Mouse (Mus musculus) forebrain, postnatal 0 days (tissue): ENCODE results near the gene Muc13. TPM values are rescaled to one million over a fixed set of nuclear protein-coding genes. Genes with fewer than 3 reads are reported as not detected.

Experiments
- ATAC-seq: fragments of 200-750 bp; cut with Nextera tagmentation; 2 replicates; pipeline ENCODE4 v1.8.0; 2017; ENCODE audit warnings: mild to moderate bottlenecking, moderate library complexity
- DNase-seq: peaks from one replicate; pipeline ENCODE4 v3.0.0-alpha.2; 2015
- H3K27ac ChIP-seq: fragments of 300-500 bp; sonication (generic); 2 replicates; pipeline ENCODE4 v1.5.1; 2014; ENCODE audit warnings: low read depth, mild to moderate bottlenecking, antibody characterized with exemption, low read length, moderate library complexity, mixed read lengths
- H3K27me3 ChIP-seq: fragments of 300-500 bp; sonication (generic); 2 replicates; pipeline ENCODE4 v1.6.1; 2014; ENCODE audit warnings: mild to moderate bottlenecking, low read length, mixed read lengths; ENCODE audit not compliant: insufficient read depth
- H3K36me3 ChIP-seq: fragments of 300-500 bp; sonication (generic); 2 replicates; pipeline ENCODE4 v1.6.1; 2014; ENCODE audit warnings: mild to moderate bottlenecking, moderate library complexity; ENCODE audit not compliant: insufficient read depth
- H3K4me1 ChIP-seq: fragments of 300-500 bp; sonication (generic); 2 replicates; pipeline ENCODE4 v1.6.1; 2014; ENCODE audit warnings: antibody characterized with exemption; ENCODE audit not compliant: insufficient read depth
- H3K4me2 ChIP-seq: fragments of 300-500 bp; sonication (generic); 2 replicates; pipeline ENCODE4 v1.6.1; 2014; ENCODE audit warnings: low read depth, mild to moderate bottlenecking, moderate library complexity
- H3K4me3 ChIP-seq: fragments of 300-500 bp; sonication (generic); 2 replicates; pipeline ENCODE4 v1.5.1; 2014; ENCODE audit warnings: low read depth, low read length, mixed read lengths
- H3K9ac ChIP-seq: fragments of 300-500 bp; sonication (generic); 2 replicates; pipeline ENCODE4 v1.6.1; 2014; ENCODE audit warnings: mild to moderate bottlenecking
- H3K9me3 ChIP-seq: fragments of 300-500 bp; sonication (generic); 2 replicates; pipeline ENCODE4 v1.6.1; 2016; ENCODE audit warnings: low read length
- CTCF ChIP-seq: sonication (generic); IDR thresholded peaks from 2 replicates; pipeline ENCODE4 v1.5.1; 2016; ENCODE audit warnings: antibody characterized with exemption, control low read depth, low read depth
- WGBS: fragments of 180-500 bp; shearing (Covaris S2); extraction: QIAGEN DNeasy Blood & Tissue Kit; methylation state at CpG from one replicate; pipeline ENCODE4 v1.1.7; 2014; 5-methylcytosine and 5-hydroxymethylcytosine counted together
- polyA plus RNA-seq: library from polyadenylated mRNA; unstranded; fragments of >200 nt; fragmentation: Nextera tagmentation; extraction: Ambion mirVana; gene quantifications from 2 replicates; pipeline ENCODE4 v1.2.1, GENCODE M21; 2015
- total RNA-seq: library from RNA; depleted of rRNA; stranded (reverse); fragments of >200 nt; gene quantifications from 2 replicates; pipeline ENCODE4 v1.2.3, GENCODE M21; 2014

Muc13 gene
- total and polyA plus RNA-seq, 2 experiments from 2014 or later, result not detected

DNA sequence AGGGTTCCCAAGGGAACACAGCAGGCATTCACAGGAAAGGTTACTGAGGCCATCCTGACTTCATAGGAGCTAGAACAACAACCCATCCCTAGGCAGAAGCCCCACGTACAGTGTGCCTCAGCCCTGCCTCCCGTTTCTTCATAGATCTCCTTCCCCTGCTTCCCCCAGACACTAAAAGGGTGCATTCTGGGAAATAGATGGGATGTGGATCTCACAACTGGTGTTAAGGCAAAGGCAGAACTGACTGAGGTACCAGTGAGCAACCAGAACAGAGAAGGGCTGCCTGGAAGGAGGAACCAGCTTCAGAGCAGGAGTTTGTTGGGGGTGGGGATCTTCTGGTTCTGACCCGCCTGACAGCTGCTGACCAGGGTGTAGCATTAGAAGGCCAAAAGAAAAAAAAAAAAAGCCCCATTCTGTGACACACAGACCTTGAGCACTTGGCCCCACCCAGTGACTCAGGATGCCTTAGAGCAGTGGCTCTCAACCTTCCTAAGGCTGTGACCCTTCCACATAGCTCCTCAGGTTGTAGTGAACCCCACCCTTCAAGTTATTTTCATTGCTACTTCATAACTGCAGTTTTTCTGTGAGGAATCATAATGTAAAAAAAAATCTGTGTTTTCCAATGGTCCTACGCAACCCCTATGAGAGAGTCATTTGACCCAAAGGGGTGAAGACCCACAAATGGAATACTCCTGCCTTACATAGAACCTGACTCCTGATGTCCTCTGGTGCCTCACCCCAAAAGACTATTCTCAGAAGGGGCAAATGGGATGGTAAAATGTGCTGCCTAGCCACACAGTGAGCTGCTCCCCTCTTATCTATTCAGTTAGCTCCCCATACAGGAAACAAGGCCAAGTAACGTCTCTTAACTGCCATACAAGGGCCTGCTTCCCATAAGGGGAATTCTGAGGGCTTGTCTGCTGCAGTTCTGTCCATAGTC lies 11.8 kb upstream of the Muc13 start:
- no peak for ATAC-seq
- WGBS, result 83% methylated on average over 5 of the region's 5 CpGs

DNA sequence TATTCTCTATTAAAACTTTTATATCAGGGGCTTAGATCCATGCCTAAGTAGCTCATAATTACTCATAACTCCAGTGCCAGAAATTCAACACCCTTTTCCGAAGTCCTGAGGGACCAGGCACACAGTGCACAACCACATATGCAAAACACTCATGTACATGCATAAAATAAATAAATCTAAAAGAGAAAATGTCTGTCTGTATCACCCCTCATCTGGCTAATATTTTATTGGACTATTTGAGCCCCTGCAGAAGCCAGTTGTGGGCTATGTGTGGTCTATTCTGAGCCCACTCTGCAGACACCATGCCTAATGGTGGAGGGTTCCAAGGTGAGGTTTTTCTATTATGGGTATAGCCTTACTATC lies 11.1 kb upstream of the Muc13 start:
- ATAC-seq, result no peak
- no peak overlapping the region for H3K9ac ChIP-seq

More for the DNA sequence above, 11.8 kb upstream of the Muc13 start:
- no peak overlapping the region for H3K9ac ChIP-seq
- H3K4me3 ChIP-seq, result no peak overlapping the region
- H3K27me3 ChIP-seq, result no peaks in the 10 kb centered on the region
- H3K9me3 ChIP-seq, result no peaks in the 10 kb centered on the region
- DNase-seq, result no peak
- H3K36me3 ChIP-seq, result no peaks in the 10 kb centered on the region
- no peak for TF ChIP-seq CTCF
- no peaks in the 10 kb centered on the region for H3K4me1 ChIP-seq
- H3K27ac ChIP-seq, result no peak overlapping the region
- no peak overlapping the region for H3K4me2 ChIP-seq

DNA sequence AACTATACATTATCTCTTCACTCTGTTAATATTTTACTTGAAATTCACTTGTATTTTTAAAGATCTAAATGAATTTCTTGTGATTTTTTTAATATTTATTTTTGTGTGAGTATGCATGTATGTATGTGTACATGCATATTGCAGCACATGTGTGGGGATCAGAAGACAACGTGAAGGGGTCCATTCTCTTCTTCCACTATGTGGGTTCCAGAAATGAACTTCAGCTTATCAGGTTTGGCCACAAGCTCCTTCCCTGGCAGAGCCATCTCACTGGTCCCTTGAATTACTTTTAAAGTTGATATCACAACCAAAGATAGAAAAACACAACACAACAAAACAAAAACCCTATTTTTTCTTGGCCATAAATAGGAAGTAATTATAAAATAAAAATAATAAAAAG lies 9.3 kb upstream of the Muc13 start:
- Histone ChIP-seq H3K4me3 (no peak overlapping the region), H3K4me2 (no peak overlapping the region), H3K9ac (no peak overlapping the region), H3K36me3 (no peaks in the 10 kb centered on the region), H3K27me3 (no peaks in the 10 kb centered on the region), H3K4me1 (no peaks in the 10 kb centered on the region), H3K27ac (no peak overlapping the region), H3K9me3 (no peaks in the 10 kb centered on the region)
- WGBS, result 87% methylated on average over 1 of the region's 1 CpGs
- no peak for TF ChIP-seq CTCF
- ATAC-seq (no peak), DNase-seq (no peak)

More for the DNA sequence above, 11.1 kb upstream of the Muc13 start:
- no peak overlapping the region for H3K4me3 ChIP-seq
- DNase-seq, result no peak
- no peak overlapping the region for H3K27ac ChIP-seq
- H3K36me3 ChIP-seq, result no peaks in the 10 kb centered on the region
- no peaks in the 10 kb centered on the region for H3K27me3 ChIP-seq
- H3K9me3 ChIP-seq, result no peaks in the 10 kb centered on the region
- WGBS, result 86% methylated on average over 1 of the region's 1 CpGs
- no peaks in the 10 kb centered on the region for H3K4me1 ChIP-seq
- no peak overlapping the region for H3K4me2 ChIP-seq
- TF ChIP-seq CTCF, result no peak

DNA sequence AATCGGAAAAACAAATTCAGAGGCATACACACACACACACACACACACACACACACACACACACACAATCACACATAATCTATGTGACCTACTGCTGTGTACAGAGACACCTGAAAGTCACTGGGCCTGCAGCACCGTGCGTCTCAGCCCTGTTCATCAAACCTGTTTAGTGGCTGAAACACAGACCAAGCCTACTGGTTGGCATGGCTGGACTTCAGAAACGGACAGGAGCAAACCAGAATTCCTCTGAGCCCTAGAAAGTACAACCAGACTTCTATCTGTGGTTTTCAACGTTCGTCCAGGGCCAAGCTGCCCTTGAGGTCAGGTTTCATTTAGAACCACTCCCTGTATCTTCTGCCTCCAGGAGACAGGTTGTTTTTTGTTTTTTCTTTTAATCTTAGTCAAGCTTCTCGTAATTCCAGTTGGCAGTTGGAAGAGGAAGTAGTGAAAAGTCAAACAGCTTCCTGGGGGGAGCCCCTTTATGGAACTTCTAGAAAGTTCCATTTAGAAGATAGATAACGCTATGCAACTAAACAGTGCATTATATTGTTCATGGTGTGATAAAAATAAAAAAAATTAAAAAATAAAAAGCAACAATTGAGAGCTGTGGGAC lies 8.6 kb upstream of the Muc13 start:
- Histone ChIP-seq H3K36me3 (no peaks in the 10 kb centered on the region), H3K27ac (no peak overlapping the region), H3K9ac (no peak overlapping the region), H3K4me3 (no peak overlapping the region), H3K27me3 (no peaks in the 10 kb centered on the region), H3K4me1 (no peaks in the 10 kb centered on the region), H3K9me3 (no peaks in the 10 kb centered on the region), H3K4me2 (no peak overlapping the region)
- DNase-seq, result no peak
- 79% methylated on average over 8 of the region's 8 CpGs for WGBS
- no peak for ATAC-seq
- no peak for TF ChIP-seq CTCF

DNA sequence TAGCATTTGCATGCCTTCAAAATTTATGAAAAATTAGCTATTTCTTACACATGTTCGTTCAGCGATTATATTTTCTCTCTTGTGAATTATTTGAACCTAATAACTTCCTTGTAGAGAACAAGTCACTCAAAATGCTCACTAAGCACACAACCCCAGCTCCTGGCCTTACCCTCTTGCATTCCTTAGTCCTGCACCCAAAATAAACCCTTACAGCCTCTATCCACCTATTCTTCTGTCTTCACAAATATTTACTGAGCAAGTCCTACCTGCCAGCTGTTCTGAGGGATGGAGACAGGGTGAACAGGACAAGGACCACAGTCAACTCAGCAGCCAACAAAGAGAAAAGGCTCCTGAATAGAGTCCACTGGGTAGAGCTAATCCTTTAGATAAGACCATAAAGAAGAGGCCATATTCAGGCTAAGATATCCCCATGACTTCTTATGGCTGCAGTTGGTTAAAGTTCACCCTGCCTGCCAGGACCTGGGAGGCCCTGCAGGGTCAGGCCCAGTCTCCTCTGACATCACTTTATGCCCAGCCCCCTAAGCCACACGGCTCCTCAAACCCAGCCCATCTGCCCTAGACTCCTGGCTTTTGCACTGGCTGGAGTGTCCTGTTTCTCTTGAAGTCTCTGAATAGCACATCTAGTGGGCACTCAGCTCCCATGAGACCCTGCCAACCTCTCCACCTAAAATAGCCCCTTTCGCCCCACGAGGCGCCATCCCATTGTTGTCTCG lies 7.0 kb upstream of the Muc13 start:
- no peaks in the 10 kb centered on the region for H3K27me3 ChIP-seq
- no peaks in the 10 kb centered on the region for H3K36me3 ChIP-seq
- no peak overlapping the region for H3K4me2 ChIP-seq
- no peaks in the 10 kb centered on the region for H3K9me3 ChIP-seq
- H3K9ac ChIP-seq, result no peak overlapping the region
- ATAC-seq, result no peak
- H3K4me1 ChIP-seq, result no peaks in the 10 kb centered on the region
- H3K27ac ChIP-seq, result no peak overlapping the region
- H3K4me3 ChIP-seq, result no peak overlapping the region
- WGBS, result 79% methylated on average over 7 of the region's 7 CpGs
- TF ChIP-seq CTCF, result no peak
- no peak for DNase-seq

DNA sequence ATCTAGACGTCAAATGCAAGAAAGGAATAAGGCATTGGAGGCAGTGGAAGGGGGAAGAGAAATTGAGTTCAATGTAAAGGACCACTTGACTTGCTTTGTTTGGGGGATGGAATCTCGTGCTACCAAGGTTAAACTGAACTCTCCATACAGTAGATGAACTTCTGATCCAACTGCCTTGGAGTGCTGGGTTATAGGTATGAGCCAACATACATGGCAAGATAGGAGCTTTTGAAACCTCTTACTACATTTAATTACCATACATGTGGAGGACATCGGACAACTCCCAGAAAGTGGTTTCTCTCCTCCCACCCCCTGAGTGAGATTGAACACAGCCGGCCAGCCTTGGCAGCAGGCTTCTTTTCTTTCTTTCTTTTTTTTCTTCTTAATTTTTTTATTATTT lies 1.3 kb downstream of the Muc13 start:
- ATAC-seq, result no peak
- no peak overlapping the region for H3K4me2 ChIP-seq
- no peak for TF ChIP-seq CTCF
- no peaks in the 10 kb centered on the region for H3K27me3 ChIP-seq
- H3K27ac ChIP-seq, result no peak overlapping the region
- no peak overlapping the region for H3K4me3 ChIP-seq
- H3K36me3 ChIP-seq, result no peaks in the 10 kb centered on the region
- no peak overlapping the region for H3K9ac ChIP-seq
- DNase-seq, result no peak
- no peaks in the 10 kb centered on the region for H3K9me3 ChIP-seq
- no peaks in the 10 kb centered on the region for H3K4me1 ChIP-seq
- 83% methylated on average over 4 of the region's 4 CpGs for WGBS

DNA sequence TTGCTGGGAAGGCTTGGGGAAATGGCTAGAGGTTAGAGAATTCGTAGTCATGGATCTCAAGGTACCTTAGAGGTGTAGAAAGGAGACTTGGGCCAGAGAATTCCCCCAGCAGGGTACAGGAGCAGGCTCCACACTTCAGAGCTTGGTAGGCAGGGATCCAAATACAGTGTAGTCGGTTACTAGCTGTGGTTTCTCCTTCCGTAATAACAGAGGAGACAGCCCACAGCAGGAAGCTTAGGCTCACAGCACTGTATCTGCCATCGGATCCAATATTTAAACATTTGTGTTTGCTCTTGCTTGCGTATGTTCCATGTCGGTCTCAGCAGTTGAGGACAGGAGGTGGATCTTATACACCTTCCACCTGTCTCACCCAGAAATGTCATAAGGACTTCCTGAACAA lies 2.0 kb downstream of the Muc13 start:
- Histone ChIP-seq H3K9me3 (no peaks in the 10 kb centered on the region), H3K9ac (no peak overlapping the region), H3K4me3 (no peak overlapping the region), H3K27me3 (no peaks in the 10 kb centered on the region), H3K4me2 (no peak overlapping the region), H3K36me3 (no peaks in the 10 kb centered on the region), H3K27ac (no peak overlapping the region), H3K4me1 (no peaks in the 10 kb centered on the region)
- WGBS, result 80% methylated on average over 6 of the region's 6 CpGs
- no peak for TF ChIP-seq CTCF
- ATAC-seq (no peak), DNase-seq (no peak)
